Mouse (Mus musculus) liver, adult 2 months (tissue): ENCODE data around the gene Tie1. TPM values are rescaled to one million over a fixed set of nuclear protein-coding genes. Genes with fewer than 3 reads are reported as not detected.
A peak's percentile ranks its signal among the peaks of the same experiment; 100 is the strongest.

ENCODE experiments used
- DNase-seq: peaks from one replicate; pipeline ENCODE4 v3.0.0-alpha.2; 2011; ENCODE audit warnings: low read depth, low spot score; ENCODE audit errors: extremely low read depth
- H3K27ac ChIP-seq: fragments of 200-500 bp; replicated peaks from 2 replicates; pipeline ENCODE4 v1.5.1; 2012; ENCODE audit warnings: low read depth, mild to moderate bottlenecking, control low read depth, inconsistent platforms, low read length; ENCODE audit not compliant: insufficient read depth
- H3K27me3 ChIP-seq: fragments of 200-500 bp; 2 replicates; pipeline ENCODE4 v1.6.1; 2012; ENCODE audit warnings: mild to moderate bottlenecking, moderate library complexity, low read length, inconsistent platforms; ENCODE audit not compliant: control insufficient read depth, insufficient read depth
- H3K36me3 ChIP-seq: fragments of 200-500 bp; 2 replicates; pipeline ENCODE4 v1.6.1; 2012; ENCODE audit warnings: low read length, inconsistent platforms; ENCODE audit not compliant: control insufficient read depth, insufficient read depth
- H3K4me1 ChIP-seq: fragments of 200-500 bp; 2 replicates; pipeline ENCODE4 v1.6.1; 2011; ENCODE audit warnings: low read length; ENCODE audit not compliant: control insufficient read depth, insufficient read depth
- H3K4me3 ChIP-seq: fragments of 200-500 bp; 2 replicates; pipeline ENCODE4 v1.5.1; 2011; ENCODE audit warnings: low read depth, mild to moderate bottlenecking, control low read depth, low read length, moderate library complexity; ENCODE audit not compliant: insufficient read depth
- H3K79me2 ChIP-seq: fragments of 200-500 bp; 2 replicates; pipeline ENCODE4 v1.6.1; 2012; ENCODE audit warnings: inconsistent platforms, mild to moderate bottlenecking, low read length, moderate library complexity; ENCODE audit not compliant: control insufficient read depth, insufficient read depth
- H3K9ac ChIP-seq: fragments of 200-500 bp; 2 replicates; pipeline ENCODE4 v1.6.1; 2012; ENCODE audit warnings: low read depth, mild to moderate bottlenecking, control low read depth, inconsistent platforms, low read length
- CTCF ChIP-seq: fragments of 200-500 bp; IDR thresholded peaks from 2 replicates; pipeline ENCODE4 v1.5.1; 2011; ENCODE audit warnings: low read depth, low read length, control low read depth
- POLR2A ChIP-seq: fragments of 200-500 bp; IDR thresholded peaks from 2 replicates; pipeline ENCODE4 v1.6.1; 2011; ENCODE audit warnings: low read length, control low read depth; ENCODE audit not compliant: insufficient read depth; ENCODE audit errors: extremely low read depth
- WGBS: fragments of 180-500 bp; shearing (Covaris S2); methylation state at CpG from one replicate; pipeline ENCODE4 v1.1.7; 2018; 5-methylcytosine and 5-hydroxymethylcytosine counted together
- polyA plus RNA-seq: library from polyadenylated mRNA; depleted of rRNA; stranded (reverse); fragments of >200 nt; gene quantifications from 2 replicates; pipeline ENCODE4 v1.2.3, GENCODE M21; 2012
- total RNA-seq: library from RNA; depleted of rRNA; stranded (reverse); fragments of >200 nt; gene quantifications from 2 replicates; pipeline ENCODE4 v1.2.3, GENCODE M21; 2014

Gene Tie1
- total and polyA plus RNA-seq, 2 experiments: 6.6 to 8.9 TPM

GRCm38 (mm10) chr4:118445781-118446414, 44.0 kb downstream of the Tie1 start:
- no peaks in the 10 kb centered on the region for H3K27me3 ChIP-seq
- no peaks in the 10 kb centered on the region for H3K4me1 ChIP-seq
- no peaks in the 10 kb centered on the region for H3K36me3 ChIP-seq
- no peak overlapping the region for H3K9ac ChIP-seq
- DNase-seq: no peak
- TF ChIP-seq CTCF (peak; percentile 27; the same call in 1 of the 2 replicates), POLR2A (no peak)
- WGBS: 27% methylated on average over 18 of the region's 18 CpGs
- H3K4me3 ChIP-seq: peak overlapping the region; percentile 8; the same call in 1 of the 2 replicates
- H3K79me2 ChIP-seq: no peaks in the 10 kb centered on the region
- no peak overlapping the region for H3K27ac ChIP-seq

GRCm38 (mm10) chr4:118445088-118445487, 44.8 kb downstream of the Tie1 start:
- WGBS: 86% methylated on average over 10 of the region's 10 CpGs
- Histone ChIP-seq H3K4me1 (no peaks in the 10 kb centered on the region), H3K79me2 (no peaks in the 10 kb centered on the region), H3K4me3 (no peak overlapping the region), H3K27me3 (no peaks in the 10 kb centered on the region), H3K9ac (no peak overlapping the region), H3K27ac (no peak overlapping the region), H3K36me3 (no peaks in the 10 kb centered on the region)
- TF ChIP-seq CTCF (no peak), POLR2A (no peak)
- DNase-seq: no peak

DNA sequence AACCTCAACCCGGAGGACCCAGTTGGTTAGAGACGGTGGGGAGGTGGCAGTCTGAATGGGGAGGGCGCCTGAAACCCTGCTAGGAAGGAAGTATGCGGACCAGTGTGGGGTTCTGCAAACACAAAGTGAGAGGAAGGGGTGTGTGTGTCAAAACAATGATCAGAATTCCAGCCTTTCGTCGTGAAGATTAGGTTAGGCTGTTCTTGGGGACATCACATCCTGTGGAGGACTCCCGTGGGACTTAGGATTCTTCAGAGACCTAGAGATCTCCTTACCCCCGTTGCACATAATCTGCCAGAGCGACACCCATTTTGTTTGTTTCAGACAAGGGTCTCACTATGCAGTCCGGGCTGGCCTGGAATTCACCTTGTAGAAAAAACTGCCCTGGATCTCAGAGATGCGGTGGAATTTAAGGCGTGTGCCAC, 52.0 kb downstream of the Tie1 start:
- Histone ChIP-seq H3K79me2 (no peaks in the 10 kb centered on the region), H3K27me3 (0 out of 2 replicates have a peak, but pooled peaks cover 2% of the 10 kb centered on the region), H3K4me1 (no peaks in the 10 kb centered on the region), H3K9ac (peak overlapping the region; percentile 23), H3K4me3 (no peak overlapping the region), H3K36me3 (no peaks in the 10 kb centered on the region), H3K27ac (no peak overlapping the region)
- DNase-seq: no peak
- TF ChIP-seq POLR2A (no peak), CTCF (no peak)
- WGBS: 31% methylated on average over 12 of the region's 12 CpGs

DNA sequence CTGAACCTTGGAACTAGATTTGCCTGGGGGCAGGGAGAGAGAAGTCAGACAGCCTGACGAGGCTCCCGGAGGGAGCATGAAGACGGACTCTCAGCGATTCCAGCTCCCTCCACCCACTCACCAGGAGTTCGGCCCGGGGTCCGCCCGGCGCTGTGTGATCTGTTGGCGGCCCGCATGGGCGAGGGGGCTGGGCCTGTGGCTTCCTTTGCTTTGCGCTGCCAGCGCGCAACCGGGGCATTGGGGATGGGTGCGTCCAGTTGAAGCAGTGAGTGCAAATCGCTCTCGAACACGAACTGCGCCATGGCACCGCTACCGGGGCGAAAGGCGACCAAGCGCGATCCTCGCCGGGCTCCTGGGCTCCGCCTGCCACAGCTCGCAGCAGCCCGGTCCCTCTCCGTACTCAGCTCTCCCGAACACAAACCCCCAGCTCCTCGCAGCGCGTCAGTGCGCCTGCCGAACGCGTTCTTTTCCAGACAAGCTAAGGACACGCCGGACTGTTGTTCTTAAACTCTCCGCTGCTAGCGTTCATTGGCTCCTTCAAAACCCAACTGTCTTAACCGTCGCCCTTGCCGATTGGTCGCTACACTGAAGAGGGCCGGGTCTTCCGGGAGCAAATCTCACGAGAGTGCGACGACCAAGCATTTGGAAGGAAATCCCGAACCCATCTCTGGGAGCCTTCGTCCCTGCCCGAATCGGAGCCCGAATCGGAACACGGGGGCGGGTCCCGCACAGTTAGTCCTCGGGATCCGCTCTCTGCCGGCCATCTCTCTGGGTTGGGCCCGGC, 52.8 kb downstream of the Tie1 start, which contains the start of gene Cdc20:
Gene Cdc20, minus strand, starts transcription at position 533 of the 784 bp plus-strand sequence.
- Histone ChIP-seq H3K27ac (no peak within 1 kb of the TSS), H3K27me3 (0 out of 2 replicates have a peak, but pooled peaks cover 2% of the 10 kb centered on the region), H3K36me3 (peaks cover 2% of the 10 kb centered on the region; the same call in 1 of the 2 replicates), H3K79me2 (no peaks in the 10 kb centered on the region), H3K9ac (peak within 1 kb of the TSS; percentile 23), H3K4me3 (peak within 1 kb of the TSS; percentile 57), H3K4me1 (peaks cover 2% of the 10 kb centered on the region)
- DNase-seq: peak; percentile 73
- WGBS: 2% methylated on average over 67 of the region's 67 CpGs
- 0 out of 2 replicates have a peak, but pooled peaks have one; percentile 40 for TF ChIP-seq POLR2A
- no peak for TF ChIP-seq CTCF

- no peak overlapping the region for H3K4me3 ChIP-seq
- 29% methylated on average over 8 of the region's 8 CpGs for WGBS
These were observed 57.5 kb downstream of the Tie1 start for GRCm38 (mm10) chr4:118432332-118432731.

More at GRCm38 (mm10) chr4:118432332-118432731, 57.5 kb downstream of the Tie1 start:
- Histone ChIP-seq H3K36me3 (peaks cover 11% of the 10 kb centered on the region), H3K4me1 (peaks cover 30% of the 10 kb centered on the region), H3K79me2 (peaks cover 4% of the 10 kb centered on the region; the same call in 1 of the 2 replicates), H3K9ac (peak overlapping the region; percentile 52), H3K27ac (peak overlapping the region; percentile 81), H3K27me3 (0 out of 2 replicates have a peak, but pooled peaks cover 2% of the 10 kb centered on the region)
- no peak for TF ChIP-seq CTCF
- no peak for TF ChIP-seq POLR2A
- DNase-seq: peak; percentile 85
